Comparison of ENCODE assay signal across 9 mouse cellular contexts in the genomic region with DNA sequence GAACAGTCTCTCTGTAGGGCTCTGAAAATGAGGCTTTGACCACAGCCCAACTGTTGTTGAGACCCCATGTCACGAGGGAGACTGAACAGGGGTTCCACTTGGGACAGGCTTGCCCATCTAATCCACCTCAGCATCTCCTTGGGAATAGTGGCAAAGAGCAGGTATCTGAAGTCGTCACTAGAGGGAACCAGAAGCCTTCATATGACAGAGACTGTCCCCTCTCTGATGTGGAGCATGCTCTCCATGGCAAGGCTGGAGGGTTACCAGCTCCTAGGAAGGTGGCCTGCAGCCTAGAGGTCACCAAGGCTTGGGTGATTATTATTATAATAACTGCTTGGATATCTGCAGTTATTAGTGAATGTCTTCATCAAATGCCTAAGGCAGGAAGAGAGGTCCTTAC.
A peak's percentile ranks its signal among the peaks of the same experiment; 100 is the strongest.
DNase-seq lines count a peak whose midpoint lies in the region; ATAC-seq and TF ChIP-seq lines count a peak whose summit lies in the region.
"Had no signal": no experiment of that assay in that cellular context is flagged by ENCODE, and none has a peak within 500 bp of the region (broad histone marks: within the 10 kb centered on the region; RNA-seq: fewer than 3 reads in every experiment).

No protein-coding gene starts in this region.

- H3K4me3 ChIP-seq in left cerebral cortex, adult 2 months = no peak overlapping the region
- no peak overlapping the region for H3K4me3 ChIP-seq in limb, embryonic 14.5 days (replicated peaks; ENCODE audit: low read length)
- H3K4me3 ChIP-seq: stomach, embryonic 15.5 days had no signal

- peak; percentile 66 for TF ChIP-seq CTCF in left cerebral cortex, adult 2 months (IDR thresholded peaks at IDR 0.05)

- H3K4me2 ChIP-seq in limb, embryonic 14.5 days (replicated peaks; ENCODE audit: low read depth, low read length, severe bottlenecking) = no peak overlapping the region
- H3K4me2 ChIP-seq: stomach, embryonic 15.5 days had no signal

- H3K27me3 ChIP-seq in limb, embryonic 14.5 days (ENCODE audit: control insufficient read depth, insufficient read depth, low read length) = no peaks in the 10 kb centered on the region
- H3K27me3 ChIP-seq: stomach, embryonic 15.5 days had no signal

- no peak overlapping the region for H3K27ac ChIP-seq in left cerebral cortex, adult 2 months
- H3K27ac ChIP-seq in limb, embryonic 14.5 days (replicated peaks; ENCODE audit: low read depth, low read length) = no peak overlapping the region
- H3K27ac ChIP-seq: stomach, embryonic 15.5 days had no signal

- H3K36me3 ChIP-seq in limb, embryonic 14.5 days (ENCODE audit: control insufficient read depth, insufficient read depth, low read length) = no peaks in the 10 kb centered on the region
- H3K36me3 ChIP-seq: stomach, embryonic 15.5 days had no signal

- H3K9ac ChIP-seq in limb, embryonic 14.5 days (ENCODE audit: low read depth, low read length, severe bottlenecking) = no peak overlapping the region
- H3K9ac ChIP-seq: stomach, embryonic 15.5 days had no signal

- intact Hi-C loops in left cerebral cortex, adult 2 months (cut with DNase I) = loop anchor here (2.0 kb wide), 1 partner anchor 740 kb away; no protein-coding TSS in a partner anchor

- H3K9me3 ChIP-seq in limb, embryonic 14.5 days (ENCODE audit: control insufficient read depth, low read length) = no peaks in the 10 kb centered on the region
- H3K9me3 ChIP-seq: stomach, embryonic 15.5 days had no signal

- no peak for TF ChIP-seq POLR2A in limb, embryonic 14.5 days (IDR thresholded peaks at IDR 0.05; ENCODE audit: borderline replicate concordance, extremely low read depth, insufficient read depth, insufficient read length)

- no peak for DNase-seq in left cerebral cortex, adult 2 months (ENCODE audit: extremely low spot score in 1 of 2, low spot score in 2 of 2)
- DNase-seq in left cerebral cortex, adult 11 months (ENCODE audit: low spot score) = no peak
- DNase-seq in MN1 (ENCODE audit: low spot score) = peak; percentile 51
- peak; percentile 75 to 81 for DNase-seq in cerebellum, postnatal 14 days
- DNase-seq in limb, embryonic 14.5 days (ENCODE audit: low spot score) = peak; percentile 76
- DNase-seq in skeletal muscle tissue, adult 2 months (ENCODE audit: low read depth, low spot score) = peak; percentile 64

- 27% methylated on average over 2 of the region's 2 CpGs for WGBS in limb, embryonic 14.5 days

- 0 out of 2 replicates have a peak, but pooled peaks cover 3% of the 10 kb centered on the region for H3K4me1 ChIP-seq in limb, embryonic 14.5 days (ENCODE audit: control insufficient read depth, insufficient read depth, low read length)
- H3K4me1 ChIP-seq: stomach, embryonic 15.5 days had no signal

- peak; percentile 40 to 46; a peak in 2 of 4 replicates for ATAC-seq in hematopoietic stem cell, adult 5-6 weeks (replicated peaks in 1 of 2; ENCODE audit: insufficient read depth in 1 of 2, low FRiP score in 2 of 2, low TSS enrichment in 1 of 2, low read depth in 1 of 2, poor library complexity in 2 of 2, severe bottlenecking in 2 of 2)
- ATAC-seq in limb, embryonic 14.5 days (ENCODE audit: low FRiP score, low read depth) = no peak
- no peak for ATAC-seq in activated CD4-positive, CD25-positive, alpha-beta regulatory T cell, adult 4 months

Comparison
In these comparisons a context has a peak if more than half of its experiments do, and no peak if none do; other contexts are left out.
1. DNase-seq: peak in MN1 (single experiment), cerebellum, postnatal 14 days (2 of 2), limb, embryonic 14.5 days (single experiment) and skeletal muscle tissue, adult 2 months (single experiment); none in left cerebral cortex, adult 2 months (0 of 2) and left cerebral cortex, adult 11 months (single experiment).
2. ATAC-seq: peak in hematopoietic stem cell, adult 5-6 weeks (2 of 2); none in limb, embryonic 14.5 days (single experiment) and activated CD4-positive, CD25-positive, alpha-beta regulatory T cell, adult 4 months (single experiment).